Mouse (Mus musculus) small intestine, adult 2 months (tissue): Measurements from ENCODE around the gene Samsn1. TPM values are rescaled to one million over a fixed set of nuclear protein-coding genes. Genes with fewer than 3 reads are reported as not detected.

Experiments
- H3K27ac ChIP-seq: fragments of 200-500 bp; 2 replicates; pipeline ENCODE4 v1.5.1; 2012; ENCODE audit warnings: low read depth, low read length, control low read depth, inconsistent platforms; ENCODE audit not compliant: insufficient read depth
- H3K27me3 ChIP-seq: fragments of 200-500 bp; 2 replicates; pipeline ENCODE4 v1.6.1; 2012; ENCODE audit warnings: mild to moderate bottlenecking, moderate library complexity, low read length, inconsistent platforms; ENCODE audit not compliant: control insufficient read depth, insufficient read depth
- H3K36me3 ChIP-seq: fragments of 200-500 bp; 2 replicates; pipeline ENCODE4 v1.6.1; 2012; ENCODE audit warnings: mild to moderate bottlenecking, low read length, control low read depth, inconsistent platforms; ENCODE audit not compliant: control insufficient read depth, insufficient read depth
- H3K4me1 ChIP-seq: fragments of 200-500 bp; 2 replicates; pipeline ENCODE4 v1.6.1; 2012; ENCODE audit warnings: low read length, inconsistent platforms, mixed read lengths; ENCODE audit not compliant: control insufficient read depth, insufficient read depth, insufficient read length
- H3K4me3 ChIP-seq: fragments of 200-500 bp; 2 replicates; pipeline ENCODE4 v1.5.1; 2012; ENCODE audit warnings: low read depth, mild to moderate bottlenecking, control low read depth, inconsistent platforms, low read length, moderate library complexity
- CTCF ChIP-seq: fragments of 200-500 bp; IDR thresholded peaks from 2 replicates; pipeline ENCODE4 v1.5.1; 2012; ENCODE audit warnings: low read depth, mild to moderate bottlenecking, control low read depth, inconsistent platforms, low read length, moderate library complexity, mixed read lengths; ENCODE audit not compliant: insufficient replicate concordance, insufficient read length; ENCODE audit errors: extremely low read depth
- POLR2A ChIP-seq: fragments of 200-500 bp; IDR thresholded peaks from 2 replicates; pipeline ENCODE4 v1.6.1; 2012; ENCODE audit warnings: low read depth, mild to moderate bottlenecking, control low read depth, inconsistent platforms, low read length, moderate library complexity
- WGBS: fragments of 180-500 bp; shearing (Covaris S2); methylation state at CpG from one replicate; pipeline ENCODE4 v1.1.7; 2018; 5-methylcytosine and 5-hydroxymethylcytosine counted together
- polyA plus RNA-seq: library from polyadenylated mRNA; depleted of rRNA; stranded (reverse); fragments of >200 nt; gene quantifications from 2 replicates; pipeline ENCODE4 v1.2.3, GENCODE M21; 2012

Samsn1 gene
- polyA plus RNA-seq, 1 experiment = 0.89 TPM

- Histone ChIP-seq H3K27me3 (no peaks in the 10 kb centered on the region), H3K36me3 (no peaks in the 10 kb centered on the region), H3K27ac (no peak overlapping the region), H3K4me1 (no peaks in the 10 kb centered on the region), H3K4me3 (no peak overlapping the region)
- TF ChIP-seq POLR2A = no peak
- no peak for TF ChIP-seq CTCF
Measured at GRCm38 (mm10) chr16:75979381-75979780, 42.7 kb downstream of the Samsn1 start.

- H3K4me1 ChIP-seq = no peaks in the 10 kb centered on the region
- TF ChIP-seq CTCF (no peak), POLR2A (no peak)
- no peaks in the 10 kb centered on the region for H3K27me3 ChIP-seq
Measured at GRCm38 (mm10) chr16:75977798-75978197, 44.3 kb downstream of the Samsn1 start.

GRCm38 (mm10) chr16:75975682-75976332 lies 46.3 kb downstream of the Samsn1 start:
- 85% methylated on average over 11 of the region's 11 CpGs for WGBS
- no peaks in the 10 kb centered on the region for H3K36me3 ChIP-seq
- no peaks in the 10 kb centered on the region for H3K27me3 ChIP-seq

More at GRCm38 (mm10) chr16:75977798-75978197, 44.3 kb downstream of the Samsn1 start:
- WGBS = 53% methylated on average over 5 of the region's 5 CpGs
- no peaks in the 10 kb centered on the region for H3K36me3 ChIP-seq
- H3K4me3 ChIP-seq = no peak overlapping the region
- H3K27ac ChIP-seq = no peak overlapping the region

GRCm38 (mm10) chr16:75970266-75970998 lies 51.6 kb downstream of the Samsn1 start:
- no peak overlapping the region for H3K27ac ChIP-seq
- no peak for TF ChIP-seq POLR2A
- TF ChIP-seq CTCF = no peak
- 83% methylated on average over 6 of the region's 6 CpGs for WGBS

More at GRCm38 (mm10) chr16:75975682-75976332, 46.3 kb downstream of the Samsn1 start:
- no peak for TF ChIP-seq POLR2A
- TF ChIP-seq CTCF = no peak
- Histone ChIP-seq H3K27ac (no peak overlapping the region), H3K4me1 (no peaks in the 10 kb centered on the region), H3K4me3 (no peak overlapping the region)

GRCm38 (mm10) chr16:75962021-75962420 lies 60.1 kb downstream of the Samsn1 start:
- no peak overlapping the region for H3K27ac ChIP-seq
- no peaks in the 10 kb centered on the region for H3K27me3 ChIP-seq
- TF ChIP-seq CTCF = no peak
- TF ChIP-seq POLR2A = no peak
- no peak overlapping the region for H3K4me3 ChIP-seq
- no peaks in the 10 kb centered on the region for H3K36me3 ChIP-seq
- no peaks in the 10 kb centered on the region for H3K4me1 ChIP-seq
- WGBS = 25% methylated on average over 8 of the region's 8 CpGs

More at GRCm38 (mm10) chr16:75970266-75970998, 51.6 kb downstream of the Samsn1 start:
- H3K27me3 ChIP-seq = no peaks in the 10 kb centered on the region
- no peaks in the 10 kb centered on the region for H3K36me3 ChIP-seq
- no peak overlapping the region for H3K4me3 ChIP-seq
- no peaks in the 10 kb centered on the region for H3K4me1 ChIP-seq

- no peak overlapping the region for H3K4me3 ChIP-seq
- no peaks in the 10 kb centered on the region for H3K27me3 ChIP-seq
- no peak overlapping the region for H3K27ac ChIP-seq
- H3K4me1 ChIP-seq = no peaks in the 10 kb centered on the region
- WGBS = 41% methylated on average over 5 of the region's 5 CpGs
- H3K36me3 ChIP-seq = no peaks in the 10 kb centered on the region
- TF ChIP-seq CTCF = no peak
- no peak for TF ChIP-seq POLR2A
Measured at GRCm38 (mm10) chr16:75961487-75961886, 60.6 kb downstream of the Samsn1 start.

- 82% methylated on average over 7 of the region's 7 CpGs for WGBS
- Histone ChIP-seq H3K4me3 (no peak overlapping the region), H3K27ac (no peak overlapping the region), H3K27me3 (no peaks in the 10 kb centered on the region), H3K4me1 (no peaks in the 10 kb centered on the region), H3K36me3 (no peaks in the 10 kb centered on the region)
- TF ChIP-seq CTCF = no peak
- TF ChIP-seq POLR2A = no peak
Measured at GRCm38 (mm10) chr16:75961036-75961435, 61.0 kb downstream of the Samsn1 start.

GRCm38 (mm10) chr16:75933357-75933756 lies 88.7 kb downstream of the Samsn1 start:
- Histone ChIP-seq H3K4me3 (no peak overlapping the region), H3K4me1 (no peaks in the 10 kb centered on the region), H3K27me3 (no peaks in the 10 kb centered on the region), H3K27ac (no peak overlapping the region), H3K36me3 (no peaks in the 10 kb centered on the region)
- TF ChIP-seq CTCF (no peak), POLR2A (no peak)
